Mouse (Mus musculus) cerebellum, postnatal 4 days (tissue): ENCODE results near the gene She.
"Not testable (repeated sequence)": the region's sequence is repeated elsewhere in the genome, so short reads cannot be mapped to it uniquely, and the experiment has no call there.

ENCODE experiments used
- DNase-seq, 2 experiments: peaks; one replicate each; pipeline ENCODE4 v3.0.0; 2022; ENCODE audit warnings: low spot score in 2 of 2, mixed read lengths in 1 of 2

Gene She

GRCm38 (mm10) chr3:89830815-89831591 is at the start of gene She:
TSS of gene She (plus strand) at chr3:89831370.
- DNase-seq, result no peak

- DNase-seq, result no peak
These were observed 49.5 kb upstream of the She start for GRCm38 (mm10) chr3:89781640-89782039.

GRCm38 (mm10) chr3:89784991-89785753 is 46.0 kb upstream of the She start:
- DNase-seq, result peak; percentile 73 to 83

- no peak for DNase-seq
These were observed 44.9 kb upstream of the She start for GRCm38 (mm10) chr3:89786275-89786674.

- DNase-seq, result no peak
These were observed 42.4 kb upstream of the She start for GRCm38 (mm10) chr3:89788680-89789352.

GRCm38 (mm10) chr3:89794616-89795015 is 36.6 kb upstream of the She start:
- DNase-seq, result no peak

- DNase-seq, result no peak
These were observed 35.4 kb upstream of the She start for GRCm38 (mm10) chr3:89795746-89796145.

GRCm38 (mm10) chr3:89796358-89796757 is 34.8 kb upstream of the She start:
- no peak for DNase-seq

- DNase-seq, result no peak
These were observed 32.7 kb upstream of the She start for GRCm38 (mm10) chr3:89798518-89798917.

- DNase-seq, result no peak
These were observed 31.7 kb upstream of the She start for GRCm38 (mm10) chr3:89799476-89799875.

- not testable (repeated sequence) for DNase-seq
These were observed 31.1 kb upstream of the She start for GRCm38 (mm10) chr3:89800078-89800477.

GRCm38 (mm10) chr3:89800774-89801506 is 30.2 kb upstream of the She start:
- DNase-seq, result no peak

- DNase-seq, result no peak
These were observed 29.7 kb upstream of the She start for GRCm38 (mm10) chr3:89801507-89801847.

- DNase-seq, result no peak
These were observed 28.3 kb upstream of the She start for GRCm38 (mm10) chr3:89802876-89803275.

GRCm38 (mm10) chr3:89805179-89805578 is 26.0 kb upstream of the She start:
- DNase-seq, result no peak

GRCm38 (mm10) chr3:89806751-89807150 is 24.4 kb upstream of the She start:
- no peak for DNase-seq

GRCm38 (mm10) chr3:89807171-89807570 is 24.0 kb upstream of the She start:
- DNase-seq, result no peak

- no peak for DNase-seq
These were observed 23.3 kb upstream of the She start for GRCm38 (mm10) chr3:89807881-89808280.

- DNase-seq, result no peak
These were observed 22.5 kb upstream of the She start for GRCm38 (mm10) chr3:89808638-89809037.

- no peak for DNase-seq
These were observed 20.3 kb upstream of the She start for GRCm38 (mm10) chr3:89810841-89811240.

- DNase-seq, result no peak
These were observed 19.0 kb upstream of the She start for GRCm38 (mm10) chr3:89812166-89812565.

GRCm38 (mm10) chr3:89814051-89814450 is 17.1 kb upstream of the She start:
- DNase-seq, result no peak
